Mouse (Mus musculus): Measurements from ENCODE around the gene Fgfbp3. TPM values are rescaled to one million over a fixed set of nuclear protein-coding genes. Genes with fewer than 3 reads are reported as not detected.
"Not testable (repeated sequence)": the region's sequence is repeated elsewhere in the genome, so short reads cannot be mapped to it uniquely, and the experiment has no call there.

The Fgfbp3 gene
- 0.42 and 0.84 TPM in 2 replicates for total RNA-seq (2015)
- 0.24 and 0.81 TPM in 2 replicates for total RNA-seq (2017)

- 0 out of 2 replicates have a peak, but pooled peaks have one; percentile 19 for ATAC-seq (ENCODE audit: poor library complexity, severe bottlenecking)
Observed at GRCm38 (mm10) chr19:36919466-36919865, at the start of gene Fgfbp3. Gene Fgfbp3 (minus strand): TSS chr19:36919615.

- not testable (repeated sequence) for ATAC-seq (ENCODE audit: poor library complexity, severe bottlenecking)
Observed at GRCm38 (mm10) chr19:36962544-36963260, 43.3 kb upstream of the Fgfbp3 start.

DNA sequence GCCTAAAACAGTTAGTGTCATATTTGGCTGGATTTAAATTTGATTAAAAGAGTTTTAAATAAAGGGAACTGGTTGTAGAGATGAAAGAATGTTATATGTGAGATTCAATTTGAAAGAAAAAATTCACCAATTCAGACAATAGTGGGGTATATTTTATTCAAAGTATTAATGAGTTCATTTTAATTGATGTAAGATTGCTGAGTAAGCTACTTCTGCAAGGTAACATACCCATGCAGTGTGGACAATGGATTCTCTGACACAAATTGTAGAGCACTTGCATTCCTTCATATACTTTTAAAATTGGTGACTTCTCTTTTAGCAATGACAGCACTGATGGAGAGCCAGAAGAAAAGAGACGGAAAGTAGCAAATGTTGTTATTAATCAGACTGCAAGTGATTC lies 41.9 kb upstream of the Fgfbp3 start:
- no peak for ATAC-seq (ENCODE audit: poor library complexity, severe bottlenecking)

GRCm38 (mm10) chr19:36958331-36958730 lies 38.9 kb upstream of the Fgfbp3 start:
- no peak for ATAC-seq (ENCODE audit: poor library complexity, severe bottlenecking)

DNA sequence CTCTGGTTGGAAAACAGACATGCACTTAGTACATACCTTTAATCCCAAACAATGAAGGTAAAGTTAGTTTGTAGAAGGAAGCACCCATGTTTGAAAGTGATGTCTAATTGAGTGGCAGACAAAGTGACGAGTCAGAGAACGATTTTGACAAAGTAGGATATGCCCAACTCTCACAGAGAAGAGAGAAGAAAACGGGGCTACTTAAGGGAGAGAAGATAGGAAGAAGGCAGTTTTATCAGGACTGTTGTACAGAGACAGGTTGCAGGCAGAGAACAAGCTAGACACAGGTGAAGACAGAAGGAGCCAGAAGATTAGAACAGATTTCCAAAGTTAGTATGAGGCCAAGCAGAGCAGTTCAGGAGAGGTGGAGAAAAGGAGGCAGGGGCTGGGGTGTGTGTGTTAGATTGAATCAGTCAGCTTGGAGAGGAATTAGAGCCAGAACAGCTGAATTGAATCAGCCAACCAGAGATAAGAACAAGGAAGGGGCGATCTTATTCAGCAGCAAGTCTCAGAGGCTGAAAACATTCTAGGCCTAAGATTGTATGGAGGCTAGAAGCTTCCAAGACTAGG lies 34.3 kb upstream of the Fgfbp3 start:
- no peak for ATAC-seq (ENCODE audit: poor library complexity, severe bottlenecking)

- no peak for ATAC-seq (ENCODE audit: poor library complexity, severe bottlenecking)
Observed at GRCm38 (mm10) chr19:36940064-36940463, 20.6 kb upstream of the Fgfbp3 start.

GRCm38 (mm10) chr19:36938008-36938407 lies 18.6 kb upstream of the Fgfbp3 start:
- ATAC-seq (ENCODE audit: poor library complexity, severe bottlenecking): no peak

DNA sequence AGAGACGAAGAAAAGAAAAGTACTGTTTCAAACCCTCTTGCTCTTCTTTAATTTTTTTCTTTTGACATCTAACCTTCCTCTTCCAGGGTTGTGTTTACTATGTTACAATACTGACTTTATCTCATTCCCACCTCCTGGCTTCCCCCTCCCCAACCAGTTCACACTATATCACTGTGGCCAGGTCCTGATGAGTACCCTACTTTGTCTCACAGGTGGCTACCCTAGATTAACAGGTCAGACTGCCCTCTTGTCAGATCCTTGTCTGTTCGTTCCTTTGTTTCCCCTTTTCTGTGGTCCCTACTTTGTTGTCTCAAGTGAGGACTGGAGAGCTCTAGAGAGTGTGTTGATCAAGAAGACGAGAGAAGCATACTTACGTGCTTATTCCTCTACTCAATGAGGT lies 16.9 kb upstream of the Fgfbp3 start:
- ATAC-seq (ENCODE audit: poor library complexity, severe bottlenecking): no peak

DNA sequence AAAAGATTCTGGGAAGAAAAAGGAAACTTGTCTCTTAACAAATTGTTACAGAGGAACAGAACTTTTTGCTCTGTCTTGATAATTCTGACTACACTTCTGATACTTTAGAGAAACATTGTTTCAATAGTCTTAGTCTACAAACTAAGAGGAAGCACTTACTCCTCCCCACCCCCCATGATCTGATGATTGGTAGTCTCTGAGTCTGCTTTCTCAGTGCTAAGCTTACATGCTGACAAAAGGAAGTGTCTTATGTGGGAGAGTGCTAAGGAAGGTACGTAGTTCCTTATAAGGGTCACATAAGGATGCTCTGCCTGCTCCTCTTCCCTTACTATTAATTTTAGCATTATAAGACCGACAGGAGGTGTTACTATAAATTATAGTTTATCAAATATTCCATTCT lies 13.2 kb upstream of the Fgfbp3 start:
- peak; percentile 84 for ATAC-seq (ENCODE audit: poor library complexity, severe bottlenecking)

DNA sequence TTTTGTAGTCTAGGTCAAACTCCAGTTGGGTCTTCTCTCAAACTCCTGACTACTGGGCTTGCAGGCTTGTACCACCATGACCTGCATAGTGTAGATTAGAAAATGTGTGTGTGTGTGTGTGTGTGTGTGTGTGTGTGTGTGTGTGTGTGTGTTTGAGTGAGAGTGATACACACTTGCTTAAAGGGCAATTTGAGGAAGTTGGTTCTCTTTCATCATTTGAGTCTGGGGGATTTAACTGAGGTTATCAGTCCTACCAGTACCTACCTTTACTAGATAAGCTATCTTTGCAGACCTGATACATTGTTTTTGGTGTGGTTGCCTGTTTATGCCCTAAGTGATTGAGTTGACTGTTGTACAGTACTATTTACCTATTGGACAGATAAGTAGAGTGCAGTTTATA lies 12.7 kb upstream of the Fgfbp3 start:
- ATAC-seq (ENCODE audit: poor library complexity, severe bottlenecking): 0 out of 2 replicates have a peak, but pooled peaks have one; percentile 23

GRCm38 (mm10) chr19:36929816-36930215 lies 10.4 kb upstream of the Fgfbp3 start:
- no peak for ATAC-seq (ENCODE audit: poor library complexity, severe bottlenecking)

DNA sequence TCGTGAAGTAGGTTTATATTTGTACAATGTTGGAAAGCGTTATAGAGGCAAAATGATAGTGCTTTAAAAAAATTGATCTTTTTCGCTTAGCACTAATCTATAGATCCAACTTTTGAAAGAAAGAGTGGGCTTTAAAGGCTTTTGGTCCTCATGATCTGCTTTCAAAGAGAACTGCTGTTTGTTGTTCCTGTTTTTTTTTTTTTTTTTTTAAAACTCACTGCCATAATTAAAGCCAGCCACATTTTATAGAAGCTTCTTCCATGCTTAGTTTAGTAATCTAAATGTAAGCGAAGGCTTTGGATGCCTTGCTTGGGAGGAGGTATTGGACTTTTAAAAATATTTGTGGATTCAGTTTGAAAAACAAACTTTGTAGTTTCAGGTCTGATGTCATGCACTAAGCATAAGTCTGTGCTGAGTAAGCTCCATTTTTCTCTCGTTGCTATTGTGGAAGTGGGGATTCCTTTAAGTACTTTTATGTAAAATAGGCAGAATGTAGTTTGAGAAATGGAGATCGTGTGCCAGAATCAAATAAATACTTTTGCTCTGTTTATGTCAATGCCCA lies 8.5 kb upstream of the Fgfbp3 start:
- no peak for ATAC-seq (ENCODE audit: poor library complexity, severe bottlenecking)

- ATAC-seq (ENCODE audit: poor library complexity, severe bottlenecking): no peak
Observed at GRCm38 (mm10) chr19:36926553-36927236, 7.3 kb upstream of the Fgfbp3 start.

GRCm38 (mm10) chr19:36925671-36926552 lies 6.5 kb upstream of the Fgfbp3 start, which contains the start of gene Btaf1:
Gene Btaf1 (plus strand): TSS chr19:36926079.
- ATAC-seq (ENCODE audit: poor library complexity, severe bottlenecking): peak; percentile 83

GRCm38 (mm10) chr19:36922936-36923335 lies 3.5 kb upstream of the Fgfbp3 start:
- ATAC-seq (ENCODE audit: poor library complexity, severe bottlenecking): no peak

GRCm38 (mm10) chr19:36922015-36922414 lies 2.6 kb upstream of the Fgfbp3 start:
- ATAC-seq (ENCODE audit: poor library complexity, severe bottlenecking): no peak

GRCm38 (mm10) chr19:36918441-36919301 lies 744 bp downstream of the Fgfbp3 start:
- peak; percentile 81 for ATAC-seq (ENCODE audit: poor library complexity, severe bottlenecking)

DNA sequence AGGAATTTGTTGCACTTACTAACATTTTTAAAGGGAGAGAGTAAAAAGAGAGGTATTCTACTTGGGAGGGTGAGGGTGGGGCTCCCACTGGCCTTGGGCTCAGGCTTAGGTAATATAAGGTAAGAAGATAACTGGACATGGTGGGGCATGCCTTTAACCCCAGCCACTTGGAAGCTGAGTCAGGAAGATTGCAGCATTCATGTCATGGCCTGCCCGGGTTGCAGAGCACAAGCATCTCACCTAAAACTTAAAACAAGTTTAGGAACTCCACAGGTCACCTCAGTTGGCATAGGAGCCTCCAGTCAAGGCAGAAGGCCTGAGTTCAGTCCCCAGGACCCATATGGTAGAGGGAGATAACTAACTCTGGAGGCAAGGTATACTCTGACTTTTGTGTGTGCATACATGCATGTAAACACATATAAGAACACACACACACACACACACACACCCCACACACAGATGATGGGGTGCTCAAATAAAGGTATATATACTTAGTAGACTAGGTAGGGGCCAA lies 2.5 kb downstream of the Fgfbp3 start:
- no peak for ATAC-seq (ENCODE audit: poor library complexity, severe bottlenecking)

DNA sequence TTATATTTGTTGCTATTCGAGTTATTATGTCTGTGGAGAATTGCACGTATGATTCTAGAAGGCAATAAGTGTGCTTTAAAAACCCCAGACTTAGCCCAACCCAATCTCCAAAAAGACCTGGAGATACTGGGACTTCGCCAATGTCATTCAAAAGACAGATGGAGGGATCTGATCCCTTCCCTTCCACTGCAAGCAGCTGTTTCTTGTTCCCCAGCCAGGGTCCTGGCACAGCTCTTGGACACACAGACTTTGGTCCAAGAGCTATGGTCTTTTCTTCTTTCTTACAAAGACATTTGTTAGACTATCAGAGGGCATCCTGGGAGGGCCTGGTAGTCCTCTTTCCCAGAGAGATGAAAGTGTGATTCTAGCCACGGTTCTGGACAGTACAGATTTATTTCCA lies 3.2 kb downstream of the Fgfbp3 start:
- no peak for ATAC-seq (ENCODE audit: poor library complexity, severe bottlenecking)
